Mouse (Mus musculus): Measurements from ENCODE around the gene A830005F24Rik.

- TF ChIP-seq POLR2A (IDR thresholded peaks at IDR 0.05; ENCODE audit: extremely low read depth, insufficient read depth, low read length) (no peak), CTCF (IDR thresholded peaks at IDR 0.05; ENCODE audit: extremely low read depth, insufficient read depth, low read length) (no peak)
Measured at GRCm38 (mm10) chr13:48490396-48491182, 22.8 kb upstream of the A830005F24Rik start.
